Mouse (Mus musculus) olfactory bulb, adult 2 months (tissue): ENCODE measurements around the gene Pyroxd1.

ENCODE experiments used
- CTCF ChIP-seq: fragments of 200-500 bp; IDR thresholded peaks from 2 replicates; pipeline ENCODE4 v1.5.1; 2012; ENCODE audit warnings: low read depth, mild to moderate bottlenecking, low read length, moderate library complexity; ENCODE audit not compliant: insufficient read depth
- POLR2A ChIP-seq: fragments of 200-500 bp; IDR thresholded peaks from 2 replicates; pipeline ENCODE4 v1.6.1; 2012; ENCODE audit warnings: mild to moderate bottlenecking, low read depth, low read length, moderate library complexity; ENCODE audit not compliant: insufficient read depth

GRCm38 (mm10) chr6:142381615-142382014 lies 36.2 kb downstream of the Pyroxd1 start:
- TF ChIP-seq CTCF (no peak), POLR2A (no peak)
